Mouse (Mus musculus) forebrain, embryonic 12.5 days (tissue): ENCODE measurements around the gene Tmem267. TPM values are rescaled to one million over a fixed set of nuclear protein-coding genes. Genes with fewer than 3 reads are reported as not detected.

ENCODE experiments used
- ATAC-seq: fragments of 200-750 bp; cut with Nextera tagmentation; 2 replicates; pipeline ENCODE4 v1.8.0; 2017; ENCODE audit warnings: moderate TSS enrichment; ENCODE audit not compliant: low FRiP score
- H3K27ac ChIP-seq: fragments of 300-500 bp; sonication (generic); 2 replicates; pipeline ENCODE4 v1.5.1; 2016; ENCODE audit warnings: mild to moderate bottlenecking
- H3K27me3 ChIP-seq: fragments of 300-500 bp; sonication (generic); 2 replicates; pipeline ENCODE4 v1.6.1; 2016; ENCODE audit warnings: mild to moderate bottlenecking
- H3K36me3 ChIP-seq: fragments of 300-500 bp; sonication (generic); replicated peaks from 2 replicates; pipeline ENCODE4 v1.6.1; 2016; ENCODE audit warnings: mild to moderate bottlenecking
- H3K4me1 ChIP-seq: fragments of 300-500 bp; sonication (generic); 2 replicates; pipeline ENCODE4 v1.6.1; 2016
- H3K4me2 ChIP-seq: fragments of 300-500 bp; sonication (generic); 2 replicates; pipeline ENCODE4 v1.6.1; 2016; ENCODE audit warnings: mild to moderate bottlenecking, moderate library complexity
- H3K4me3 ChIP-seq: fragments of 300-500 bp; sonication (generic); replicated peaks from 2 replicates; pipeline ENCODE4 v1.5.1; 2016; ENCODE audit warnings: mild to moderate bottlenecking
- H3K9ac ChIP-seq: fragments of 300-500 bp; sonication (generic); 2 replicates; pipeline ENCODE4 v1.6.1; 2016; ENCODE audit warnings: mild to moderate bottlenecking
- H3K9me3 ChIP-seq: fragments of 300-500 bp; sonication (generic); 2 replicates; pipeline ENCODE4 v1.6.1; 2016
- WGBS: fragments of 180-500 bp; shearing (Covaris S2); methylation state at CpG from one replicate; pipeline ENCODE4 v1.1.7; 2016; 5-methylcytosine and 5-hydroxymethylcytosine counted together
- polyA plus RNA-seq: library from polyadenylated mRNA; unstranded; fragments of >200 nt; fragmentation: Nextera tagmentation; extraction: Ambion mirVana; gene quantifications from 2 replicates; pipeline ENCODE4 v1.2.1, GENCODE M21; 2016

Tmem267 gene
- polyA plus RNA-seq, 1 experiment from 2014 or later = 2.1 TPM

DNA sequence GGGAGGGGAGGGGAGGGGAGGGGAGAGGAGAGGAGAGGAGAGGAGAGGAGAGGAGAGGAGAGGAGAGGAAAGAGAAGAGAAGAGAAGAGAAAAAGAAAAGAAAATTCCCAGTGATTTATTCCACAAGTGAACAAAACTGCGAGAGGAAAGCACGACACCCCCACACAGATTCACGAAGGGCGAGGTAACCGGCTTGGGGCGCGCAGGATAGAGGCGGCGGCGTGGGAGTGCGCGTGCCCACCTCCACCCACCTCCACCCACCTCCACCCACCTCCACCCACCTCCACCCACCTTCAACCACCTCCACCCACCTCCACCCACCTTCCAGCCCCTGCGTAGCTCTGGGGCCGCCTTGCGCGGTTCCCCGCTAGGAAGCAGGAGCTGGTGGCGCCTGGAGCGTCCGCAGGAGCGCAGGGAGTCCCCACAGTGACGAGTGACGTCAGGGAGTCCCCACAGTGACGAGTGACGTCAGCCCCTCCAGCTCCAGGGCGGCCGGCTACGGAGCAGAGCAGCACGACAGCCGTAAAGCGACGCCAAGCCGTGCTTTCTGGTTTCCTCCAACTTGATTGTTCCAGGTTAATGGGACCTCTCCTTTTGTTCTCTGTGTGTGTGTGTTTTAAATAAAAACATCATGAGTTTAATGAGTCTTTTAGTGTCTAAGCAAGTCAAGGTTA is 143.8 kb downstream of the Tmem267 start:
- ATAC-seq = peak; percentile 97
- 9% methylated on average over 32 of the region's 33 CpGs for WGBS
- no peak overlapping the region for H3K27ac ChIP-seq

DNA sequence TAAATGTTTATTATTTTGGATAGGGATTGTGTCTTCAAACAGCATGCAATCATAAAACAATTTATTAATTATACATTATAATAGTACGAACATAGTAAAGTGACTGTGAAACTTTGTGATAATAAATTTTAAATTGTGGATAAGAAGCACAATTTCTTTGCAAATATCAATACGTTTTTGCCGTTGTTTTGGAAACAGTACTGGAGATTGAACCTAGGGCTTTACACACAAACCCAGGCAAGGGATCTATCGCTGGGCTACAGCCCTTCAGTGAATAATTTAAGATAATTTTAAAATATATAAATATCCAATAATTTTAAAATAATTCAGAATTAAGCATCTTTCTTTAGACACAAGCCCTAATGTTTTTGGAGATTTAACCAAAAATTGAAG is 144.3 kb downstream of the Tmem267 start:
- H3K36me3 ChIP-seq = no peaks in the 10 kb centered on the region
- no peak overlapping the region for H3K27ac ChIP-seq
- H3K27me3 ChIP-seq = 0 out of 2 replicates have a peak, but pooled peaks cover 3% of the 10 kb centered on the region
- 88% methylated on average over 4 of the region's 4 CpGs for WGBS
- ATAC-seq = peak; percentile 39; the same call in 1 of the 2 replicates
- H3K9me3 ChIP-seq = no peaks in the 10 kb centered on the region
- H3K9ac ChIP-seq = no peak overlapping the region
- H3K4me3 ChIP-seq = no peak overlapping the region; the same call in 1 of the 2 replicates
- H3K4me1 ChIP-seq = no peaks in the 10 kb centered on the region
- peak overlapping the region; percentile 60; the same call in 1 of the 2 replicates for H3K4me2 ChIP-seq

More for the DNA sequence above, 143.8 kb downstream of the Tmem267 start:
- H3K4me3 ChIP-seq = peak overlapping the region; percentile 49
- no peaks in the 10 kb centered on the region for H3K4me1 ChIP-seq
- peak overlapping the region; percentile 60 for H3K4me2 ChIP-seq
- no peaks in the 10 kb centered on the region for H3K9me3 ChIP-seq
- peak overlapping the region; percentile 38 for H3K9ac ChIP-seq
- 0 out of 2 replicates have a peak, but pooled peaks cover 3% of the 10 kb centered on the region for H3K27me3 ChIP-seq
- H3K36me3 ChIP-seq = no peaks in the 10 kb centered on the region

DNA sequence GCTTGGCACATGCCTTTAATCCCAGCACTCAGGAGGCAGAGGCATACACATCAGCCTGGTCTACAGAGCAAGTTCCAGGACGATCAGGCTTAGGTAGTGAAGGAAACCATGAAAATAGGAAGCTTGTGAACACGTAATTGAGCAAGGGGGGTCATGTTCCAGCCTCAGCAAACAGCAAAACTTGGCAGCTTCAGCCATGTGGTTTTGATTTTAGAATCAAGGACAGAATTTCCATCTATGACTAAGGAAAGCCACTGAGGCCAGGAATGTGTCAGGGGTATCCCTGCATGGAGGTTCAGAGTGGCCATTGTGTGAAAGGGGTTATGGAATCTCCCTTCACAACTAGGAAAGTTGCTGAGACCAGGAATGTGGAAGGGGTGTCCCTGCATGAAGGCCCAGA is 147.7 kb downstream of the Tmem267 start:
- Histone ChIP-seq H3K36me3 (no peaks in the 10 kb centered on the region), H3K4me2 (no peak overlapping the region), H3K27ac (no peak overlapping the region), H3K9me3 (no peaks in the 10 kb centered on the region), H3K4me3 (no peak overlapping the region), H3K4me1 (no peaks in the 10 kb centered on the region), H3K9ac (no peak overlapping the region), H3K27me3 (0 out of 2 replicates have a peak, but pooled peaks cover 3% of the 10 kb centered on the region)
- WGBS = 77% methylated on average over 2 of the region's 2 CpGs
- no peak for ATAC-seq

DNA sequence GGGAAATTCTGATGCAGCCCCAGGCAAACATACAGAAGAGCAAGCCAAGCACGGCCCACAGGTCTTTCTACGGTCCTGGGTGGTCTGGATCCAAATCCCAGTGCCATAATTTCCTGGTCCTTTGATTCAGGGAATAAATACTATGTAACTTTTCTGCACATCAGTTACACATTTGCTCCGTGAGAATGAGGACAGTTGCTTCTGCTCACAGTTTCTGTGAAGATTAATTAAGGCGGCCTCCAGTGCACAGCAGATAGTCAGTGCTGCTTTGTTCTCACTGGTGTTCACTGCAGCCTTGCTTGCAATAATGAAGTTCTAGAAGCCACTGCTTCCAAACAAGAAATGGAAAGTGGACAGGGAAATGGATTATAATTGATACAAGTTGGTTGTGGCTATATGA is 150.0 kb downstream of the Tmem267 start:
- no peak for ATAC-seq
- Histone ChIP-seq H3K4me3 (no peak overlapping the region), H3K9ac (no peak overlapping the region), H3K36me3 (no peaks in the 10 kb centered on the region), H3K9me3 (no peaks in the 10 kb centered on the region), H3K27ac (no peak overlapping the region), H3K4me1 (no peaks in the 10 kb centered on the region), H3K27me3 (0 out of 2 replicates have a peak, but pooled peaks cover 3% of the 10 kb centered on the region), H3K4me2 (no peak overlapping the region)
- 78% methylated on average over 4 of the region's 4 CpGs for WGBS

DNA sequence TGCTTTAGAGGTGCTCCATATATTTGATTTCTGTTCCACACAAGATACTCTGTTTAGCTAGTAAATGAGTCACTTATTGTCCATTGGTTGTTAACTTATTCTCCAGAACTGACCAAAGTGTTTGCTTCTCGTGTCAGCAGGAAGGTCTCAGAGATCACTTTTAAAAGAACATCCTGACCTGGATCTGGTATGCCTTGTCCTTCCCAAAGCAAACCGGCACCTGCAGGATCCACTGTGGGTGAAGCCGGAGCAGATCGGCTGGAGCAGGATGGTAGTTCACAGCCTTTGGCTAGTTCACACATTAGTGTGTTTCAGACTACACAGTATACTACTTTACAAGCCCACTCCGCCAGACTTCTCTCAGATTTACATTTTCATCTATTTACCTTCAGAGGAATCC is 150.6 kb downstream of the Tmem267 start:
- no peaks in the 10 kb centered on the region for H3K4me1 ChIP-seq
- 88% methylated on average over 5 of the region's 5 CpGs for WGBS

DNA sequence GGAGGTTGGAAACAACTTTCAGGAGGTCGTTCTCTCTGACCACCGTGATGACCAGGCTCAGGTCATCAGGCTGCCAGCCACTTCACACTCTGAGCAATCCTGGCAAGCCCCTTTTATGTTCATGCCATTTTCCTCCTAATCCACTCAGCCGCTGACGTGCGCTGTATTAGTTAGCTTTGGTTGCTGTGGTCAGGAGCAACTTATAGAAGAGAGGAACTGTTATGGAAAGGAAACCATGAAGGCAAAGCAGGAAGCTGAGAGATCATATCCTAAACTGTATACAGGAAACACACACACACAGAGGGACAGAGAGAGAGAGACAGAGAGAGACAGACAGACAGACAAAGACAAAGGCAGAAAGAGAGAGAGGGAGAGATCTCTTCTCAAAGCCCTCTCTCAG is 151.5 kb downstream of the Tmem267 start:
- 77% methylated on average over 5 of the region's 5 CpGs for WGBS
- Histone ChIP-seq H3K27me3 (no peaks in the 10 kb centered on the region), H3K9me3 (no peaks in the 10 kb centered on the region), H3K4me3 (no peak overlapping the region), H3K27ac (no peak overlapping the region), H3K9ac (no peak overlapping the region), H3K4me2 (no peak overlapping the region), H3K36me3 (no peaks in the 10 kb centered on the region), H3K4me1 (no peaks in the 10 kb centered on the region)
- ATAC-seq = no peak

More for the DNA sequence above, 150.6 kb downstream of the Tmem267 start:
- Histone ChIP-seq H3K4me3 (no peak overlapping the region), H3K4me2 (no peak overlapping the region), H3K36me3 (no peaks in the 10 kb centered on the region), H3K9me3 (no peaks in the 10 kb centered on the region), H3K9ac (no peak overlapping the region), H3K27me3 (0 out of 2 replicates have a peak, but pooled peaks cover 3% of the 10 kb centered on the region), H3K27ac (no peak overlapping the region)
- no peak for ATAC-seq

DNA sequence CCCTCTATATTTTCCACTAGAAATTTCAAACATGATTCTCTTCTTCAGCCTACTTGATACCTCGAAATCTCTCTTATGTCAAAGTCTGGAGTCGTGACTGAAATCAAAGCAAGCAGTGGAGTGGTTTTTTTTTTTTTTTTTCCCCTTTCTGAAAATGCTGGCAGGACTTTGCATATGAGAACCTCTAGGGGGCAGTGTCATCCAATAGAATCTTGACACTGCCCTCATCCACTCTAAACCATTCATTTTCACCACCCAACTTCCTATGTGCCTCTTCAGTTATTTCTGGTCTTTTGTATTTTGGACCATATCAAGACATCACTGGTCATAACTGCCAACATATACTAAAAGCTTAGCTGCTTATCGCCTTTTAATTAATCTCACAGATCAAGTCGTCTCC is 152.7 kb downstream of the Tmem267 start:
- H3K4me2 ChIP-seq = no peak overlapping the region
- no peak for ATAC-seq
- WGBS = 36% methylated on average over 4 of the region's 4 CpGs

DNA sequence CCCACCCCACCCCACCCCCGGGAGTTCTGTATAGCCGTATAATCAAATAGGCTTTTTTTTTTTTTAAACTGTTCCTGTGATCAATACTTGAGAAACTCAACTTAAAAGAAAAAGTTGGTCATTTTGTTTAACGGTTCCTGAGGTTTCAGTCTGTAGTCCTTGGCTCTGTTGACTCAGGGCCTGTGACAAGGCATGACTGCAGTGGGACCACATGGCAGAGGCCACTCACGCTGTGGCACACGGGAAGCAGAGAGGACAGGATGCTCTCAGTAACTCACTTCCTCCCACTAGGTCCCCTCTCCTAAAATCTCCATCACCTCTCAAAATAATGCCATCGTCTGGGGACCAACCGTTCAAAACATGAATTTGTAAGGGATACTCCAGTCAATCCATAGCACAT is 153.3 kb downstream of the Tmem267 start:
- no peaks in the 10 kb centered on the region for H3K4me1 ChIP-seq
- no peaks in the 10 kb centered on the region for H3K27me3 ChIP-seq
- no peak overlapping the region for H3K4me3 ChIP-seq
- H3K27ac ChIP-seq = no peak overlapping the region
- no peak for ATAC-seq
- no peaks in the 10 kb centered on the region for H3K36me3 ChIP-seq
- H3K9me3 ChIP-seq = no peaks in the 10 kb centered on the region
- H3K4me2 ChIP-seq = no peak overlapping the region
- WGBS = 81% methylated on average over 7 of the region's 7 CpGs
- no peak overlapping the region for H3K9ac ChIP-seq

More for the DNA sequence above, 152.7 kb downstream of the Tmem267 start:
- H3K4me1 ChIP-seq = no peaks in the 10 kb centered on the region
- no peak overlapping the region for H3K27ac ChIP-seq
- H3K9me3 ChIP-seq = no peaks in the 10 kb centered on the region
- H3K4me3 ChIP-seq = no peak overlapping the region
- H3K9ac ChIP-seq = no peak overlapping the region
- no peaks in the 10 kb centered on the region for H3K36me3 ChIP-seq
- H3K27me3 ChIP-seq = no peaks in the 10 kb centered on the region

DNA sequence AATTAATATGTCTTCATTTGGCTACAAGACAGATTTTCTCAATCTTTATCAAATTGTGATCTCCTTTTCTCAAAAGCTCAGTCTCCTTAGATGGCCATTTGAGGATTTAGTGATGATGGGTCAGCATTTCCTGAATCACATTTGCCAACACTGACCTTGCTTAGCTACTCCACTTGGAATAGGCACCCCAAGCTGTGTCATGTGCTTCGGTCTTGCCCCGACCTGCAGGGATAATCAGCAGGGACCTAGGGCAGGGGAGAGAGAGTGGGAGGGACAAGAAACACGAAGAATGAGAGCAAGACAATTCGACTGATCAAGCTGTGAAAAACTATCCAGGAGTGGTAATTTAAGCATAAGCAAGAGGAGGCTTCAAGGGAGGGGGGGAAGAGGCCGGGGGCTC is 156.9 kb downstream of the Tmem267 start:
- Histone ChIP-seq H3K27ac (no peak overlapping the region), H3K9ac (no peak overlapping the region), H3K4me2 (no peak overlapping the region), H3K27me3 (no peaks in the 10 kb centered on the region), H3K4me1 (peaks cover 4% of the 10 kb centered on the region; the same call in 1 of the 2 replicates), H3K4me3 (no peak overlapping the region), H3K9me3 (no peaks in the 10 kb centered on the region), H3K36me3 (no peaks in the 10 kb centered on the region)
- WGBS = 70% methylated on average over 5 of the region's 5 CpGs
- no peak for ATAC-seq

DNA sequence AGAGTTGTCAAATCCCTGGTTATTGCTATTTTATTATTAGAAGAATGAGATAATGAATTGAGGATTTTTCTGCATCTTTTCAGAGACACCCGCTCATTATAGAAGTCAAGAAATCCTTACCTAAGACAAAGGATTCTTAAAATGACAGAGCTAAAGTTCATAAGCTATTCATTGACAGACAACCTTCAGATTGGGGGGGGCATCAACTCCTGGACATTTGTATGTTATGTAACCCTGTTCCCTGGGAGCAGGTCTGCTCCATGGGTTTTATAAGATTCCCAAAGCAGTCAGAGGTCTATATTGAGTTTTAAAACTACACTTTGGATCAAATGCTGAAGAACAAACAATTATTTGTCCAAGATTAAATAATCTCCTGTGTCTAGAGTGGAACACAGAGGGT is 158.7 kb downstream of the Tmem267 start:
- no peak for ATAC-seq
- 98% methylated on average over 1 of the region's 1 CpGs for WGBS
- Histone ChIP-seq H3K4me3 (no peak overlapping the region), H3K4me2 (no peak overlapping the region), H3K4me1 (peaks cover 4% of the 10 kb centered on the region; the same call in 1 of the 2 replicates), H3K9ac (no peak overlapping the region), H3K36me3 (no peaks in the 10 kb centered on the region), H3K9me3 (no peaks in the 10 kb centered on the region), H3K27ac (no peak overlapping the region), H3K27me3 (no peaks in the 10 kb centered on the region)

DNA sequence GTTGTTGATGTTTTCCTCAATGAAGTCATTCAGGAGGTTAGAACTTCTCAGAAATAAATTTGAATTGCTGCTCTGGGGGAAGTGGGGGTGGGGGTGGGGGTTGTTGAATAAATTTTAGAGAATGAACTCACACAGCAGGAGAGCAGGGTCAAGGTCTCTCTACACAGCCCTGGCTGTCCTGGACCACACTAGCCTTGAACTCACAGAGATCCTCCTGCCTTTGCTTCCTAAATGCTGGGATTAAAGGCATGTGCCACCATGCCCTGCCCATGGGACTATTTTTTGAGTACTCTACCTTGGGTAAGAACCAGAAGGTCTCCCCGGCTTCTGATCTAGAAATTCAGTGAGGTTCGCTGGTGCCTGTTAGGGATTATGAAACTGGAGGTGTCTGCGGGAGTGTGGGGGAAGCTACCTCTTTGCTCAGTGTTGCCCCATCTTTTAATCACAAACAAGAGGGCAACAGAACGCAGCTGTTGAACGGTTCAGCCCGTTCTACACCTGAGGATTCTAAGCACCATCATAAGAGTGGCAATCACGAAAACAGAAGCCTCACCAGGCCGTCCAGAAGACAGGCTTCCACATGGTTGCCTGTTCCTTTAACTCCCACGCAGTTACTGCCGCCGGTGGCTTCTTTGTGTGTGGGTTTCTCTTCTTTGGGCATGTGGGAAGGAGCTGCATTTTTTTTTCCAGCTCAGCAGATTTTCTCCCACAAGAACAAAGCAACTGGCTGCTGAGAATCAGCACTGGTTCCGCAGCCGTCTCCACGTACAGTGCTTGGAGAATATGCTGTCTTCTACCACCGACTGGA is 161.3 kb downstream of the Tmem267 start:
- Histone ChIP-seq H3K36me3 (no peaks in the 10 kb centered on the region), H3K4me2 (no peak overlapping the region; the same call in 1 of the 2 replicates), H3K9me3 (no peaks in the 10 kb centered on the region), H3K27me3 (no peaks in the 10 kb centered on the region), H3K4me1 (peaks cover 4% of the 10 kb centered on the region; the same call in 1 of the 2 replicates), H3K9ac (no peak overlapping the region), H3K4me3 (no peak overlapping the region), H3K27ac (no peak overlapping the region)
- ATAC-seq = no peak
- 50% methylated on average over 15 of the region's 15 CpGs for WGBS

DNA sequence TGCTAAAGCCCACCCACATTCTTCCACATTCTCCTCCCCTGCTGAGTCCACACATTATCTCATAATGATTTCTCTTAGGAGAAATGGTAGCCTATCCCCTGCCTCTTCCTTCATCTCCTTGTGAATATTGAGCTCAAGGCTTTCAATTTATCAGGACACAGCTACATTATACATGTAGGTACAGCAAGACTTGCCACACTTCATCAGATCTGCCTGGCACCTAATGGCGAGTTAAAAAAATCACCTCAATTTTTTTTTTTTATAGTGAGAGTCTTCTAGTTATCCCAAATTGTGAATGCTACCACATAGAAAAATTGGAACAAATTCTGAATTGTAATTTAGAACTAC is 161.8 kb downstream of the Tmem267 start:
- peaks cover 4% of the 10 kb centered on the region; the same call in 1 of the 2 replicates for H3K4me1 ChIP-seq
- H3K4me3 ChIP-seq = no peak overlapping the region
- H3K27ac ChIP-seq = no peak overlapping the region
- no peaks in the 10 kb centered on the region for H3K27me3 ChIP-seq
- no peak overlapping the region for H3K9ac ChIP-seq
- ATAC-seq = no peak
- H3K36me3 ChIP-seq = no peaks in the 10 kb centered on the region
- H3K9me3 ChIP-seq = no peaks in the 10 kb centered on the region
- no peak overlapping the region for H3K4me2 ChIP-seq
- WGBS = 89% methylated on average over 1 of the region's 1 CpGs
